Mouse (Mus musculus) lung, postnatal 0 days (tissue): ENCODE measurements at regions not wholly inside any gene's neighbourhood (a gene's known extent, or its start where the extent isn't known, plus 50 kb on each side); places are given as distances from the start of the nearest gene placed in this dataset.

Experiments used
- ATAC-seq: fragments of 200-750 bp; cut with Nextera tagmentation; 2 replicates; pipeline ENCODE4 v1.8.0; 2017; ENCODE audit warnings: moderate library complexity
- DNase-seq: peaks from one replicate; pipeline ENCODE4 v3.0.0-alpha.2; 2016; ENCODE audit warnings: low spot score
- H3K27ac ChIP-seq: fragments of 300-500 bp; sonication (generic); 2 replicates; pipeline ENCODE4 v1.5.1; 2014; ENCODE audit warnings: antibody characterized with exemption, mild to moderate bottlenecking, low read length, mixed read lengths
- H3K27me3 ChIP-seq: fragments of 300-500 bp; sonication (generic); replicated peaks from 2 replicates; pipeline ENCODE4 v1.6.1; 2014; ENCODE audit warnings: low read length, mixed read lengths; ENCODE audit not compliant: insufficient read depth
- H3K36me3 ChIP-seq: fragments of 300-500 bp; sonication (generic); 2 replicates; pipeline ENCODE4 v1.6.1; 2014; ENCODE audit warnings: low read length, mixed read lengths; ENCODE audit not compliant: insufficient read depth
- H3K4me1 ChIP-seq: fragments of 300-500 bp; sonication (generic); 2 replicates; pipeline ENCODE4 v1.6.1; 2014; ENCODE audit warnings: antibody characterized with exemption, low read depth, low read length, mixed read lengths; ENCODE audit not compliant: insufficient read depth
- H3K4me2 ChIP-seq: fragments of 300-500 bp; sonication (generic); replicated peaks from 2 replicates; pipeline ENCODE4 v1.6.1; 2014; ENCODE audit warnings: low read depth, mild to moderate bottlenecking, low read length, moderate library complexity, mixed read lengths
- H3K4me3 ChIP-seq: fragments of 300-500 bp; sonication (generic); 2 replicates; pipeline ENCODE4 v1.5.1; 2014; ENCODE audit warnings: low read depth, low read length
- H3K9ac ChIP-seq: fragments of 300-500 bp; sonication (generic); replicated peaks from 2 replicates; pipeline ENCODE4 v1.6.1; 2014; ENCODE audit warnings: low read depth, mild to moderate bottlenecking
- H3K9me3 ChIP-seq: fragments of 300-500 bp; sonication (generic); 2 replicates; pipeline ENCODE4 v1.6.1; 2016; ENCODE audit warnings: low read length, mixed read lengths
- CTCF ChIP-seq: IDR thresholded peaks from 2 replicates; pipeline ENCODE4 v1.5.1; 2016; ENCODE audit warnings: antibody characterized with exemption, mild to moderate bottlenecking
- EP300 ChIP-seq: IDR thresholded peaks from 2 replicates; pipeline ENCODE4 v1.6.1; 2016; ENCODE audit warnings: antibody characterized with exemption, mild to moderate bottlenecking, control low read depth
- WGBS: fragments of 180-500 bp; shearing (Covaris S2); extraction: QIAGEN DNeasy Blood & Tissue Kit; methylation state at CpG from one replicate; pipeline ENCODE4 v1.1.7; 2014; 5-methylcytosine and 5-hydroxymethylcytosine counted together

DNA sequence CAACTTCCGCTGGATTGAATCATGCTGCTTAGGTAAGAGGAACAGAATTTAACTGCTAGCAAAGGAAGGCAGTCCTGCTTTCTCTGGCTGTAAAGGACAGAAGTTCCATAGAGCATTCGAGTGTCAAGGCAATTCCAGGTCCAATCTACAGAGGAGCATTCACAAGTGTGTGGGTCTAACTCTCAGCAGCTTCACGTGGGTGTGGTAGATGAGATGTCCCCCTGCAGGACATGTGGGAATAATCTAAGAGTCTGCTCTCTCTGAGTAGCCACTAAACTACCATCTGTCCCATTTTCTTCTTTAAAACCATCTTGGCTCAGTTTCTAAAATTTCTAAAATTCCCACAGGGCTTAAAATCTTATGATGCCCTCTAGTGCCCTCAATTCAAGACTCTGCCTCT lies 90.6 kb downstream of the Cmpk2 start:
- Histone ChIP-seq H3K4me1 (no peaks in the 10 kb centered on the region), H3K4me3 (no peak overlapping the region), H3K9ac (no peak overlapping the region), H3K27me3 (no peaks in the 10 kb centered on the region), H3K27ac (no peak overlapping the region), H3K36me3 (no peaks in the 10 kb centered on the region), H3K9me3 (no peaks in the 10 kb centered on the region), H3K4me2 (no peak overlapping the region)
- no peak for DNase-seq
- 58% methylated on average over 3 of the region's 3 CpGs for WGBS
- no peak for TF ChIP-seq CTCF
- no peak for TF ChIP-seq EP300
- no peak for ATAC-seq

DNA sequence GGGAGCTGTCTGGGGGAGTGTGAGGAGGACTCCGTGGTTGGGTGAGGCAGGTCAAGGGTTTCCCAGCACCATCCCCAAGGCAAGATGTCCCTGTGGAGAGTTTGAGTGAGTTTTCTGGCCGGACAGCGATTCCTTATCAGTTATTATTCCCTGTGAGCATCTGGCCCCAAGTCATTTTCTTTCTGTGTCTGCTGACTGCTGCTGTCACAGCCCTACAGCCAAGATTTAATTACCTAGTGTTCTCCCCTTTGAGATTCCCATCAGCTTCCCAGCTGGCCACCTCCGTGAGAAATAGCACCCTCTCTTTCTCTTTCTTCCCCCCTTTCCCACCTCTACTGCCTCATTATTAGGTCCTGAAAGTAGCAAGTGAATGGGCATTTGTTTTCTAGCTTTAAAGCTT lies 88.4 kb downstream of the Cmpk2 start:
- H3K36me3 ChIP-seq = no peaks in the 10 kb centered on the region
- H3K27me3 ChIP-seq = no peaks in the 10 kb centered on the region
- H3K9me3 ChIP-seq = no peaks in the 10 kb centered on the region
- DNase-seq (no peak), ATAC-seq (no peak)
- no peaks in the 10 kb centered on the region for H3K4me1 ChIP-seq
- 5% methylated on average over 4 of the region's 4 CpGs for WGBS
- H3K27ac ChIP-seq = no peak overlapping the region
- H3K4me2 ChIP-seq = no peak overlapping the region
- TF ChIP-seq CTCF = no peak
- TF ChIP-seq EP300 = no peak
- no peak overlapping the region for H3K9ac ChIP-seq
- no peak overlapping the region for H3K4me3 ChIP-seq

DNA sequence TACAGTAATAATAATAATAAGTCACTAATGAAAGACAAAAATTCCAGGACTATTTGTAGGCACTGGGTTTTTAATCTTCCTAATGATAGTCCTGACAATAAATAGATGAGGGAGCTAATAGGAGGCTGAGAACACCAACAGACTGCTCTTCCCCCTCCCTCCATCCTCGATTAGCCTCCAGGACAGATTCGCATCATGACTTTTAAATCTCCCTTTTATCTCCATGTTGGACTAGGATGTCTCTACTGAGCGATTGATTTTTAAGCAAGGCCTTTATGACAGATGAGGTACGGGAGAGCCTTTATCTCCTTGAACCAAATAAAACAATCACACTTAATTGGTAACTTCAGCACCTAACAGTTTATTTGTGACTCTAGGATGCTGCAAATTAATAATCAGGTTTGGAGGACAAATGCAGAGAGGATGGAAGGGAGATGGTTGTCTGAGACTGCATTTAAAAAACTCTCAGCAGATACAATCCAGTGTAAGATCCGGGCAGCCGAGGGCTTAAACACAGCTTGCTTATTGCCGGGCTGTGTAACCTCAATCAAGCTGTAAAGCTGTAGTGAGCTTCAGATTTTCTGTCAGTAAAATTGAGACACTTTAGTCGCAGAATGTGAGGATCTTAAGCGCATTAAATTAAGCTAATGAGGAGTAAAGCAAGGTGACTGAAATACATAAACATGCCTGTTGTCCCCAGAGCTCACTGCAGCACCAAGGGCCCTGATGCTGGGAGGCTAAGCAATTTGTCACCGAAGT lies 82.3 kb downstream of the Cmpk2 start:
- ATAC-seq (no peak), DNase-seq (no peak)
- Histone ChIP-seq H3K36me3 (no peaks in the 10 kb centered on the region), H3K27ac (no peak overlapping the region), H3K4me3 (no peak overlapping the region), H3K4me1 (no peaks in the 10 kb centered on the region), H3K9ac (no peak overlapping the region), H3K4me2 (no peak overlapping the region), H3K27me3 (no peaks in the 10 kb centered on the region), H3K9me3 (no peaks in the 10 kb centered on the region)
- 61% methylated on average over 10 of the region's 10 CpGs for WGBS
- TF ChIP-seq CTCF = no peak
- TF ChIP-seq EP300 = no peak

- Histone ChIP-seq H3K36me3 (no peaks in the 10 kb centered on the region), H3K9ac (no peak overlapping the region), H3K4me2 (no peak overlapping the region), H3K4me1 (no peaks in the 10 kb centered on the region), H3K9me3 (no peaks in the 10 kb centered on the region), H3K27ac (no peak overlapping the region), H3K27me3 (no peaks in the 10 kb centered on the region), H3K4me3 (no peak overlapping the region)
- DNase-seq (no peak), ATAC-seq (no peak)
- TF ChIP-seq CTCF = no peak
- TF ChIP-seq EP300 = no peak
- 6% methylated on average over 1 of the region's 1 CpGs for WGBS
Measured at GRCm38 (mm10) chr12:26547466-26547865, 78.5 kb downstream of the Cmpk2 start.

GRCm38 (mm10) chr12:26546361-26546760 lies 77.4 kb downstream of the Cmpk2 start:
- no peak overlapping the region for H3K27ac ChIP-seq
- H3K9ac ChIP-seq = no peak overlapping the region
- no peak overlapping the region for H3K4me3 ChIP-seq
- 44% methylated on average over 6 of the region's 6 CpGs for WGBS
- no peak overlapping the region for H3K4me2 ChIP-seq
- H3K36me3 ChIP-seq = no peaks in the 10 kb centered on the region
- DNase-seq = no peak
- no peaks in the 10 kb centered on the region for H3K9me3 ChIP-seq
- no peaks in the 10 kb centered on the region for H3K4me1 ChIP-seq
- no peak for TF ChIP-seq EP300
- no peak for TF ChIP-seq CTCF
- no peaks in the 10 kb centered on the region for H3K27me3 ChIP-seq
- ATAC-seq = 0 out of 2 replicates have a peak, but pooled peaks have one; percentile 8

DNA sequence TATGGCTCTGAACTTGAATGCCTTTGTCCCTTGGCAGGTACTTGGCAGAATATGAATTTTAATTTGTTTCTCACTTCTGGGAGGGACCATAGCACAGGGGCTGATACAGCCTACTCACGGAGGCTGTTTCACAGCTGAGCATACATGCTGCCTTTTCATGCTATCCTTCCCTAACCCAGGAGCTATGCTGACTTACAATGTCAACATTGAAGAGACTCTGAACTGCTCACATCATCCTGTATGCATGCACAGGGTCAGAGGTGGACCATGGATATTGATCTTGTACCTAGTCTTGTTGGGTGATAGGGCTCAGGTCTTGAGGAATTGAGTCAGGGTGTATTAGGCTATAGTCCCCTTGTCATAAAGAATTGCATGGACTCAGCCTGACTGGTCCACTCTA lies 74.5 kb downstream of the Cmpk2 start:
- ATAC-seq (no peak), DNase-seq (no peak)
- H3K4me2 ChIP-seq = no peak overlapping the region
- H3K27me3 ChIP-seq = no peaks in the 10 kb centered on the region
- WGBS = 65% methylated on average over 1 of the region's 1 CpGs
- H3K4me3 ChIP-seq = no peak overlapping the region
- H3K36me3 ChIP-seq = no peaks in the 10 kb centered on the region
- no peaks in the 10 kb centered on the region for H3K4me1 ChIP-seq
- TF ChIP-seq EP300 (no peak), CTCF (no peak)
- no peak overlapping the region for H3K9ac ChIP-seq
- H3K9me3 ChIP-seq = no peaks in the 10 kb centered on the region
- no peak overlapping the region for H3K27ac ChIP-seq

DNA sequence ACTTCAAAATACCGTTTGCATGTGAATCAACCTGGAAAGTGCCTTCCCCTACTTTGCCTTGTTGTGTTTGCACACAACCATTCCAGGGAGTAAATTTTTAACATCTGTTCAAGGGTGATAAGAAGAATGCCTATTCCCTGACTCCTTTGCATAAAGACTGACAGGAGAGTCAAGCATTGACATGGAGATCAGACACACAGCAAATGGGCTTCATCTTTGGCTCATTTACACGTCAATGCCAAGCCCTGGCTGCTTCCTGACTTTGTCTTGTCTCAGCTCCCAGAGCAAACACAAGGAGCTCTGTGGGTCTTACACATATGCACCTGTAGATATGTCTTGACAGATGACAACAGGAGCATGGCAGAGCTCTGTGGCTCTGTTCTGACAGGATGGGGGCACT lies 73.4 kb downstream of the Cmpk2 start:
- DNase-seq (no peak), ATAC-seq (no peak)
- H3K4me1 ChIP-seq = no peaks in the 10 kb centered on the region
- 41% methylated on average over 2 of the region's 2 CpGs for WGBS
- H3K9me3 ChIP-seq = no peaks in the 10 kb centered on the region
- no peaks in the 10 kb centered on the region for H3K36me3 ChIP-seq
- TF ChIP-seq EP300 = no peak
- TF ChIP-seq CTCF = no peak
- no peaks in the 10 kb centered on the region for H3K27me3 ChIP-seq
- no peak overlapping the region for H3K4me3 ChIP-seq
- H3K4me2 ChIP-seq = no peak overlapping the region
- no peak overlapping the region for H3K9ac ChIP-seq
- no peak overlapping the region for H3K27ac ChIP-seq
